Mouse (Mus musculus): ENCODE measurements around the gene Sox9. TPM values are rescaled to one million over a fixed set of nuclear protein-coding genes. Genes with fewer than 3 reads are reported as not detected.

The Sox9 gene
- 13.4 TPM in 2 replicates for polyA plus RNA-seq (2012; rRNA removed)

GRCm38 (mm10) chr11:112781994-112782356, at the start of gene Sox9:
Sox9 (plus strand) TSS chr11:112782224.

